Mouse (Mus musculus) lung, embryonic 14.5 days (tissue): ENCODE measurements at regions not wholly inside any gene's neighbourhood (a gene's known extent, or its start where the extent isn't known, plus 50 kb on each side); places are given as distances from the start of the nearest gene placed in this dataset.

Experiments
- ATAC-seq: fragments of 200-750 bp; cut with Nextera tagmentation; 2 replicates; pipeline ENCODE4 v1.8.0; 2017; ENCODE audit warnings: mild to moderate bottlenecking, moderate TSS enrichment, moderate library complexity; ENCODE audit not compliant: insufficient read depth
- DNase-seq: peaks from one replicate; pipeline ENCODE4 v3.0.0-alpha.2; 2015
- H3K27ac ChIP-seq: fragments of 300-500 bp; sonication (generic); 2 replicates; pipeline ENCODE4 v1.5.1; 2014; ENCODE audit warnings: low read depth, mild to moderate bottlenecking, moderate library complexity
- H3K27me3 ChIP-seq: fragments of 300-500 bp; sonication (generic); 2 replicates; pipeline ENCODE4 v1.6.1; 2014; ENCODE audit warnings: low read length, control low read depth; ENCODE audit not compliant: insufficient read depth
- H3K36me3 ChIP-seq: fragments of 300-500 bp; sonication (generic); 2 replicates; pipeline ENCODE4 v1.6.1; 2014; ENCODE audit warnings: control low read depth; ENCODE audit not compliant: insufficient read depth
- H3K4me1 ChIP-seq: fragments of 300-500 bp; sonication (generic); 2 replicates; pipeline ENCODE4 v1.6.1; 2014; ENCODE audit warnings: antibody characterized with exemption, control low read depth; ENCODE audit not compliant: insufficient read depth
- H3K4me2 ChIP-seq: fragments of 300-500 bp; sonication (generic); 2 replicates; pipeline ENCODE4 v1.6.1; 2014; ENCODE audit warnings: mild to moderate bottlenecking
- H3K4me3 ChIP-seq: fragments of 300-500 bp; sonication (generic); 2 replicates; pipeline ENCODE4 v1.5.1; 2014; ENCODE audit warnings: low read depth, low read length
- H3K9ac ChIP-seq: fragments of 300-500 bp; sonication (generic); 2 replicates; pipeline ENCODE4 v1.6.1; 2014
- H3K9me3 ChIP-seq: fragments of 300-500 bp; sonication (generic); 2 replicates; pipeline ENCODE4 v1.6.1; 2016; ENCODE audit warnings: low read depth, low read length, control low read depth
- CTCF ChIP-seq: IDR thresholded peaks from 2 replicates; pipeline ENCODE4 v1.5.1; 2016; ENCODE audit warnings: antibody characterized with exemption, low read depth
- WGBS: fragments of 180-500 bp; shearing (Covaris S2); extraction: QIAGEN DNeasy Blood & Tissue Kit; methylation state at CpG from one replicate; pipeline ENCODE4 v1.1.7; 2014; 5-methylcytosine and 5-hydroxymethylcytosine counted together

DNA sequence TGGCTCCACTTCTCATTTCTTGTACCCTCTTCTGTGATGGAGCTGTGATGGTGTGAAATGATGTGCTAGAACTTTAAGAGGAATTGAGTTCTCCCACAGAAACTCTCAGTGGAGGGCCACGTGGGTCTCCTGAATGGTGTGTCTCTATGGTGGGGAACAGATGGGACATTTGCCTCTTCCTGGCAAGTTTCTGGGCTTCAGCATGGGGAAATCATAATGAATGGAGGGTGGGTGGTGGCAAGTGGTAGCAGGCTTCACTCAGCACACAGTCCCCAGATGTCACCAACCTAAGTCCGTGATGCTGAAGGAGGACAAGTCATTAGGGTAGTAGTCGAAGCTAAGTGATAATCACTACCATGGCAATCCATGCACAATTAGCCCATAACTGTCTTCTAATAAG lies 51.2 kb upstream of the Man1a2 start:
- no peak for DNase-seq
- TF ChIP-seq CTCF = no peak
- WGBS = 79% methylated on average over 3 of the region's 3 CpGs

More for the DNA sequence above, 51.2 kb upstream of the Man1a2 start:
- Histone ChIP-seq H3K27me3 (no peaks in the 10 kb centered on the region), H3K4me3 (no peak overlapping the region), H3K27ac (no peak overlapping the region), H3K4me1 (no peaks in the 10 kb centered on the region), H3K9ac (no peak overlapping the region), H3K36me3 (no peaks in the 10 kb centered on the region), H3K4me2 (no peak overlapping the region), H3K9me3 (no peaks in the 10 kb centered on the region)
- ATAC-seq = no peak
